Mouse (Mus musculus) kidney, adult 18-20 months (tissue): ENCODE data around the gene M1ap.

Experiments
- DNase-seq: peaks from one replicate; pipeline ENCODE4 v3.0.0; 2021

The M1ap gene

DNA sequence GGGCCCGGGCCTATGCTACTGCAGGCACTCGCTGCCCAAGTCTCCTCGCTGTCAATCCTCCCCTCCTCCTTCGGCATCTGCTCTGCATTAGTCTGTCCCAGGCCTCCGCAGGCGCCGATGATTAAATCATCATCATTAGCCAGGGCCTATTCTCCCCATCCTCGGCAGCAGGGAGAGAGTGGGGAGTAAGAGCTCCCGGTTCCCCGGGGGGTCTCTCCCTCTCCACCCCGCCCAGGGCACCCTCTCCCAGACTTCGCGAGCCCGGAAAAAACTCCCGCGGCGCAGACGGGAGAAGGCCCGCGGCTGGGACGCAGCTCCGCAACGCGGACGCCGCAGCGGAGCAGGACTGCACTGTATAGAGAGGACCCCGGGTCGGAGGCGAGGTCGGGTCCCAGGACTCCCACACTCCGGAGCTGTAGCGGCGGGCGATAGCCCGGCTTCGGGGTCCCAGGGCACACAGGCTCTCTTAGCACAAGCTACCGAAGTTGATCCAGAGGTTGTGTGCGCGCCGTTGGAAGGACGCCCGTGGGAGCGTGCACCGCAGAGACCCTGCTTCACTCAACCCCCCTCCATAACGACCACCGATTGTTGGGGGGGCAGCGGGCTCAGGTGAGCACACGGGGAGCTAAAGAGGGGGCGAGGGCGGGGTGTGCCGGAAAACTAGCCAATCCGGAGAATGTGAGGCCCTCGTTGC lies 131.1 kb downstream of the M1ap start, which contains the start of gene Pcgf1:
Gene Pcgf1, plus strand, starts transcription at position 240 of the 694 bp plus-strand sequence.
- no peak for DNase-seq

DNA sequence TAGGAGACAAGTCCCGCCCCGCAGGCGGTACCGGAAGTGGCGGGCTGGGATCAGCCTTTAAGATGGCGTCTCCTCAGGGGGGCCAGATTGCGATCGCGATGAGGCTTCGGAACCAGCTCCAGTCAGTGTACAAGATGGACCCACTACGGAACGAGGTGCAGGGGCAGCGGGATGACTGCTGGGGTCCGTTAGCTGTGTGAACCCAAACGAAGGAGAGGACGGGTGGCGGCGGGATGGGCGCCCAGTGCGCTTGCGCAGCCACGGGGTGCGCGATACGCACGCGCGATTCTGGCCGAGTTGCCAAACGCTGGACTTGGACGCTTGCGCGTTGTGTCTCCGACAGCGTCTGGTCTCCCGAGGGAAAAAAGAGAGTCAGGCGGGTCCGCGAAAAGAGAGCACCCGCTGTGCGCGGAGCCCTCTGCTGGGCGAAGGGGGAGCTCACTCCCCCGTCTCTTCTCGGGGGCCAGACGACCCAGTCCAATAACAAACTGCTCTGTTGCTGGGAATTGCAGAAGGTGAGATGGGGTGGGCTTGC lies 131.7 kb downstream of the M1ap start:
- peak; percentile 100 for DNase-seq
